Mouse (Mus musculus) heart, embryonic 16.5 days (tissue): ENCODE measurements at regions not wholly inside any gene's neighbourhood (a gene's known extent, or its start where the extent isn't known, plus 50 kb on each side); places are given as distances from the start of the nearest gene placed in this dataset.

Experiments
- ATAC-seq: fragments of 200-750 bp; cut with Nextera tagmentation; replicated peaks from 2 replicates; pipeline ENCODE4 v1.8.0; 2017; ENCODE audit warnings: moderate number of reproducible peaks; ENCODE audit not compliant: insufficient read depth, low FRiP score; ENCODE audit errors: extremely low read depth
- H3K27ac ChIP-seq: fragments of 300-500 bp; sonication (generic); 2 replicates; pipeline ENCODE4 v1.5.1; 2014; ENCODE audit warnings: mild to moderate bottlenecking, low read length, control low read depth, moderate library complexity
- H3K27me3 ChIP-seq: fragments of 300-500 bp; sonication (generic); 2 replicates; pipeline ENCODE4 v1.6.1; 2014; ENCODE audit warnings: low read length, mixed read lengths; ENCODE audit not compliant: control insufficient read depth, insufficient read depth
- H3K36me3 ChIP-seq: fragments of 300-500 bp; sonication (generic); 2 replicates; pipeline ENCODE4 v1.6.1; 2014; ENCODE audit not compliant: control insufficient read depth, insufficient read depth
- H3K4me1 ChIP-seq: fragments of 300-500 bp; sonication (generic); 2 replicates; pipeline ENCODE4 v1.6.1; 2014; ENCODE audit warnings: low read length, mixed read lengths; ENCODE audit not compliant: control insufficient read depth, insufficient read depth
- H3K4me2 ChIP-seq: fragments of 300-500 bp; sonication (generic); 2 replicates; pipeline ENCODE4 v1.6.1; 2014; ENCODE audit warnings: low read depth, mild to moderate bottlenecking, control low read depth, low read length
- H3K4me3 ChIP-seq: fragments of 300-500 bp; sonication (generic); 2 replicates; pipeline ENCODE4 v1.5.1; 2014; ENCODE audit warnings: mild to moderate bottlenecking, control low read depth, low read length
- H3K9ac ChIP-seq: fragments of 300-500 bp; sonication (generic); 2 replicates; pipeline ENCODE4 v1.6.1; 2014; ENCODE audit warnings: low read length, control low read depth
- H3K9me3 ChIP-seq: fragments of 300-500 bp; sonication (generic); replicated peaks from 2 replicates; pipeline ENCODE4 v1.6.1; 2016; ENCODE audit warnings: low read length; ENCODE audit not compliant: control insufficient read depth
- WGBS: fragments of 180-500 bp; shearing (Covaris S2); extraction: QIAGEN DNeasy Blood & Tissue Kit; methylation state at CpG from one replicate; pipeline ENCODE4 v1.1.7; 2014; 5-methylcytosine and 5-hydroxymethylcytosine counted together

DNA sequence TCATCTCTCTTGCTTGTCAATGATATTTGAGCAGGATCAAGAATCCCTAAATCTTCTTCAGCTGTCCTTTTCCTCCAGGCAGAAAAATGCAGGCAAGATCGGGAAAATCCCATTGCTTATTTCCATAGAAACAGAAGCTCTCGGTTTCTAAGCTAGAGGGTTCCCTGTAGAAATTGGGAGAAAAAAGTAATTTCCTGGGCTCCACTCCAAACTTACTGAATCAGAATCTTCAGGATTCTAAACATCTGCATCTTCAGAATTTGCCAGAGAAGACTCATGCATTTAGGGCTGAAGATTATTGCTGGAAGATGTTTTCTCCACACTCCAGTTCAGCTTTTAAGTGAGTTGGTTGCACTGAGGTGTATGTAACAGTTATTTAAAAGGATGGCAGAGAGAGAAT, 187.6 kb upstream of the Hs3st4 start:
- no peaks in the 10 kb centered on the region for H3K27me3 ChIP-seq
- no peak overlapping the region for H3K4me2 ChIP-seq
- WGBS: 85% methylated on average over 2 of the region's 2 CpGs
- no peak for ATAC-seq
- no peaks in the 10 kb centered on the region for H3K36me3 ChIP-seq
- H3K9ac ChIP-seq: no peak overlapping the region
- no peak overlapping the region for H3K4me3 ChIP-seq
- H3K9me3 ChIP-seq: no peaks in the 10 kb centered on the region
- no peak overlapping the region for H3K27ac ChIP-seq
- H3K4me1 ChIP-seq: no peaks in the 10 kb centered on the region

DNA sequence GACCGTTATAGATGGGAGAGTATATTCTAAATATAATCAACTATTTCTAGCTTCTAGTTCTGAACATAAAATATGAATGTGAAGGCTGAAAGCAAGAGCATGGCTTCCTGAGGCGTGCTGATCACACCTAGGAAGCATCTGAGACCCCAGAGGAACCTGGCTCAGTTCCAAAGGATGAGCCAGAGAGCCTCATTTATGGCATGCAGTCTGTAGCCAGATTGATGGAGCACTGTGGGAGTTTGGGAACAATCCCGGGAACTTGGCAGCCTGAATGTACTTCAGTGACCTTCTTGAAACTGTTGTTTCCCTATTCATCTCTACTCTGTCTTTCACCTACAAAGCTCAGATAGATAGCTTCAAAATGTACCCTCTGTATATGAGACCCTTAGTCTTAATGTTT, 186.6 kb upstream of the Hs3st4 start:
- H3K4me2 ChIP-seq: no peak overlapping the region
- WGBS: 63% methylated on average over 3 of the region's 3 CpGs
- no peaks in the 10 kb centered on the region for H3K36me3 ChIP-seq
- no peaks in the 10 kb centered on the region for H3K27me3 ChIP-seq
- no peaks in the 10 kb centered on the region for H3K4me1 ChIP-seq
- no peak overlapping the region for H3K9ac ChIP-seq
- H3K9me3 ChIP-seq: no peaks in the 10 kb centered on the region
- no peak for ATAC-seq
- H3K27ac ChIP-seq: no peak overlapping the region
- no peak overlapping the region for H3K4me3 ChIP-seq

DNA sequence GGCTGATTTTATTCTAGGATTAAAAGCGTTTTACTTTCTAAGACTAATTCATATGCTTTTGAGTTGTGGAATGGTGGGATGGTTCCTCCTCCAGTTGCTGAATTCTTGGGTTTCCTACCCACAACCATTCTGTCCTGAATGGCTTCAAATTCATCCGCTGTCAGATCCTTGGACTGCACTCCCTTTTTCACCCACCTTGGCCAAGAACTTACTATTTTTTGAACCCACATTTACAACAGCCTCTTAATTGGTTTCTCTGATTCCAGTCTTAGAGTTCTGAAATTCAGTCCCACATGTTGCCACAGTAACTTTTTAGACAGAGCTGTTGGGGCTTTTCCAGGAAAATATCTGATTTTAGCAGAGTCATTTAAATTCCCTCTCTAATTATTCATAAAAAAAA, 177.0 kb upstream of the Hs3st4 start:
- no peaks in the 10 kb centered on the region for H3K4me1 ChIP-seq
- no peaks in the 10 kb centered on the region for H3K36me3 ChIP-seq
- no peak overlapping the region for H3K4me2 ChIP-seq
- no peak for ATAC-seq
- 0 out of 2 replicates have a peak, but pooled peaks cover 2% of the 10 kb centered on the region for H3K9me3 ChIP-seq
- no peak overlapping the region for H3K4me3 ChIP-seq
- no peak overlapping the region for H3K27ac ChIP-seq
- 73% methylated on average over 2 of the region's 2 CpGs for WGBS
- no peaks in the 10 kb centered on the region for H3K27me3 ChIP-seq
- H3K9ac ChIP-seq: no peak overlapping the region

DNA sequence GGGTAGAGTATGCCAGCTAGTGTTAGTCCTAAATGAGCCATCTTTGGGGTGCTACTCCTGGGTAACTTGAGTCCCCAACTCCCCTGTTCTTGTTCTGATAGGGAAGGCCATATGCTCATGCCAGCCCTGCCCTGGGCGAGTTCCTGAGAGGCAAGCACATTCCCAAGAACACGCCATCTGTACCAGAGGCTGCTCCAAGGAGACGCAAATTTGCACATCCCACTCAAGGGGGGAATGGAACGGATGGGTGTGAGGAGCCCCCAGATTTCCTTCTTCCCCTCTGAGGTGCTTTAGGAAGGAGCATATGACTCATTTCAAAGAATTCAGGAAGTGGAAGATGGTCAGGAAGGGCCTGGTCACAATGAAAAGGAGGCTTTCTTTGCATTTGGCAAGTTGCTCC, 158.7 kb upstream of the Hs3st4 start:
- Histone ChIP-seq H3K9me3 (no peaks in the 10 kb centered on the region), H3K4me2 (no peak overlapping the region), H3K4me3 (no peak overlapping the region), H3K4me1 (no peaks in the 10 kb centered on the region), H3K36me3 (no peaks in the 10 kb centered on the region), H3K27me3 (no peaks in the 10 kb centered on the region), H3K27ac (no peak overlapping the region), H3K9ac (no peak overlapping the region)
- ATAC-seq: no peak
- WGBS: 71% methylated on average over 4 of the region's 4 CpGs

DNA sequence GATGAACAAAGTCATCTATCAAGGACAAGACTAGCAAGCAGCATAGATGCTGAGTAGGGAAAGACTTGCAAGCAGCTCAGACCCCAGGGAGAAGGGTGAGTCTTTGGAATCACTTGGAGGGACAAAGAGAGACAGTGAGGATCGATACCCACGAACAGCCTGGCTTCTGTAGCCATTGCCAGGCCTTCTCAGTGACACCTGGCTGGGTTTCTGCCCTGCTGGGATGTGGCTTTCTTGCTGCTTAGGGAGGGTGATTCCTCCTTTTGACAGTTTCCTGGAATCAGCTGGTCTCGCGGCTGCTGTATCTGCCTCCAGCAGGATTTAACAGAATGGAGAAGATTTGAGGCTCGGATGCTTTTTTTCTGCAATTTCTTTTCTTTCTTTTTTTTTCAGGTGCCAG, 156.3 kb upstream of the Hs3st4 start:
- Histone ChIP-seq H3K27me3 (no peaks in the 10 kb centered on the region), H3K9me3 (no peaks in the 10 kb centered on the region), H3K4me1 (no peaks in the 10 kb centered on the region), H3K9ac (no peak overlapping the region), H3K4me3 (no peak overlapping the region), H3K36me3 (no peaks in the 10 kb centered on the region), H3K4me2 (no peak overlapping the region), H3K27ac (no peak overlapping the region)
- no peak for ATAC-seq
- WGBS: 77% methylated on average over 5 of the region's 5 CpGs

DNA sequence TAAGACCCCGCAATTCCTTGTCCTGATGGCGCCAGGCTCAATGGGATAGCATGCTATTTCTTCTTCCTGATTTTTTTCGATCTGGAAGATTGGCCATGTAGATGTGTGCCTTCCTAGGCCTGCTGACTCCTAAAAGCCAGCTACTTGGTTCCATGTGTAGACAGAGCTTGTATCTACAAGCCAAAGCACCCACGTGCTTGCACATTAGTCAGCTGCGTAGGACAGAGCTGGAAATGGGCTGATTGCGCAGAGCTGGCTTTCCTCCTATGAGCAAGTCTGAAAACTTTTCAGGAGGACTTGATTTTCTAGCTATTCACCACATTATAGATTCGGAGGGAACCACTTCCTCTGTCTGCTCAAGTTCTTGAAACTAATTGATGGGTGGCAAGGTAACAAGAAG, 140.1 kb upstream of the Hs3st4 start:
- Histone ChIP-seq H3K4me1 (no peaks in the 10 kb centered on the region), H3K9ac (no peak overlapping the region), H3K27me3 (no peaks in the 10 kb centered on the region), H3K9me3 (no peaks in the 10 kb centered on the region), H3K27ac (no peak overlapping the region), H3K4me2 (no peak overlapping the region), H3K36me3 (no peaks in the 10 kb centered on the region), H3K4me3 (no peak overlapping the region)
- 79% methylated on average over 7 of the region's 7 CpGs for WGBS
- no peak for ATAC-seq

DNA sequence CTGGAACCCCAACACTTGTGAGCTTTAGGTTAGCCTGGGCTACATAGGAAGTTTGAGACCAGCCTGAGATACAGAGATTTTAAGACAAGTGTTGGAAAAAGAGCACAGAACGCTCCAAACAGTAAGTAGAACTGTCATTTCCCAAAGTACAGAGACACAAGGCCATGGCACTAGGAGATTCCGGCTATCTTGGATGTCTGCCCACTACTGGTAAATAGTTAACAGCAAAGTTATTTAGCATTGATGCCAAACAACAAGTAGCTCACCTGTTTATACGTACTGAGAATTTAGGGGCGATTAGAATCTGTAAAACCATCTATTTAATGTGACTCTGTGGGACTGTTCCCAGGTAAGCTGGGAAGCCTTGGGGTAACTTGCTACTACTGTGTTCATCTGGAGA, 135.6 kb upstream of the Hs3st4 start:
- no peak for ATAC-seq

DNA sequence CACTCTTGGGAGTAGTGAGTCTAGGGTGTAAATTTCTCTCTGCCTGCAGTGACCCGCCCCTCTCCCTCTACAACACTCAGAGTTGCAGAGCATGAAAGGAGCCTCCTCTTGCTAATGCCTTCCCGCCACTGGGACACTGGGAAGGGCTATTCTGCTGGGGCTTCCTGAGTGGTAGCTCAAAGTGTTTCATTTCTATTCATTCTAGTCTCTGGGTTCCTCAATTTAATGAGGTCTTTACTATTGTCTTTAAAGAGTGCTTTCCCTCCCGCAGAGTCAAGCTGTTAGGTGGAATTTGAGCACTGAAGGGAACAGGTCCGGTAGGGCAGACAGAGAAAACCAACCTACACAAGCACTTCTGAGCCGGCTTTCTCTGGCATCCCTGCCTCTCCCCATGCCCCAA, 134.0 kb upstream of the Hs3st4 start:
- H3K4me3 ChIP-seq: no peak overlapping the region
- no peak for ATAC-seq
- 51% methylated on average over 5 of the region's 5 CpGs for WGBS

More for the DNA sequence above, 135.6 kb upstream of the Hs3st4 start:
- H3K27ac ChIP-seq: no peak overlapping the region
- H3K27me3 ChIP-seq: no peaks in the 10 kb centered on the region
- no peak overlapping the region for H3K4me2 ChIP-seq
- H3K36me3 ChIP-seq: no peaks in the 10 kb centered on the region
- H3K4me3 ChIP-seq: no peak overlapping the region
- 82% methylated on average over 4 of the region's 4 CpGs for WGBS
- H3K4me1 ChIP-seq: no peaks in the 10 kb centered on the region
- no peaks in the 10 kb centered on the region for H3K9me3 ChIP-seq
- H3K9ac ChIP-seq: no peak overlapping the region

DNA sequence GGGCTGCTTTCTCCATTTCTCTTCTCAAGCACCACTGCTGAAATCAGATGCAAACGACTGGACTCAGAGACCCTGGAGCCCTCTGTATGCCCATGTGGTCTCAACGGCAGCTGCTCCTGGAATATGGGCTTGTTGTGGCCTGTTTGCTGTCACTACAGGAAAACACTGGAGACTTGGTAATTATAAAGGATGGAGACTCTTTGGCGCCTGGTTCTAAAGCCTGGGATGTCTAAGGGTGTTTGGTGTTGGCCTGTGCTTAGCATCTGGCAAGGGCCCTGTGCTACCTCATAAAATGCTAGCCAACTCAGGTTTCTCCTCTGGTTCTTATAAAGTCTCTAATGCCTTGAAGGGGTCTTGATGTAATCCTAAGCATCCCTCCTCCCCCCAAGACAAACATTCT, 133.4 kb upstream of the Hs3st4 start:
- WGBS: 60% methylated on average over 3 of the region's 3 CpGs
- Histone ChIP-seq H3K9me3 (no peaks in the 10 kb centered on the region), H3K4me2 (no peak overlapping the region), H3K27ac (no peak overlapping the region), H3K27me3 (no peaks in the 10 kb centered on the region), H3K4me3 (no peak overlapping the region), H3K36me3 (no peaks in the 10 kb centered on the region), H3K9ac (no peak overlapping the region), H3K4me1 (no peaks in the 10 kb centered on the region)
- ATAC-seq: no peak

More for the DNA sequence above, 134.0 kb upstream of the Hs3st4 start:
- Histone ChIP-seq H3K9ac (no peak overlapping the region), H3K27ac (no peak overlapping the region), H3K36me3 (no peaks in the 10 kb centered on the region), H3K9me3 (no peaks in the 10 kb centered on the region), H3K4me2 (no peak overlapping the region), H3K27me3 (no peaks in the 10 kb centered on the region), H3K4me1 (no peaks in the 10 kb centered on the region)
